Mouse (Mus musculus) myocyte (in vitro differentiated cells): ENCODE results near the gene Tm7sf2. TPM values are rescaled to one million over a fixed set of nuclear protein-coding genes. Genes with fewer than 3 reads are reported as not detected.

Source experiments
- H3K27me3 ChIP-seq: one replicate; pipeline ENCODE4 v1.6.1; 2011; ENCODE audit not compliant: control insufficient read depth, insufficient read depth, insufficient read length
- H3K36me3 ChIP-seq: one replicate; pipeline ENCODE4 v1.6.1; 2011; ENCODE audit not compliant: control insufficient read depth, insufficient read depth
- H3K4me2 ChIP-seq: one replicate; pipeline ENCODE4 v1.6.1; 2011; ENCODE audit warnings: low read depth, control low read depth
- H3K4me3 ChIP-seq: one replicate; pipeline ENCODE4 v1.5.1; 2011; ENCODE audit warnings: mild to moderate bottlenecking, control low read depth, moderate library complexity
- H3K79me2 ChIP-seq: one replicate; pipeline ENCODE4 v1.6.1; 2011; ENCODE audit not compliant: control insufficient read depth, insufficient read depth
- H3ac ChIP-seq: one replicate; pipeline ENCODE4 v1.6.1; 2011; ENCODE audit not compliant: control insufficient read depth, insufficient read length
- CEBPB ChIP-seq: IDR thresholded peaks from 2 replicates; pipeline ENCODE4 v1.6.1; 2011; ENCODE audit warnings: mild to moderate bottlenecking, moderate library complexity; ENCODE audit not compliant: poor library complexity, insufficient read depth, severe bottlenecking
- E2F4 ChIP-seq: IDR thresholded peaks from one replicate; pipeline ENCODE4 v1.6.1; 2011; ENCODE audit warnings: mild to moderate bottlenecking, control low read depth, moderate library complexity; ENCODE audit not compliant: insufficient read depth
- MAX ChIP-seq: IDR thresholded peaks from one replicate; pipeline ENCODE4 v1.6.1; 2011; ENCODE audit warnings: low read depth, mild to moderate bottlenecking, control low read depth
- MYOD1 ChIP-seq, 3 experiments: IDR thresholded peaks; one replicate each; pipeline ENCODE4 v1.6.1; 2011; ENCODE audit warnings: control low read depth in 2 of 3, low read depth in 2 of 3, mild to moderate bottlenecking in 2 of 3, moderate library complexity in 1 of 3; ENCODE audit not compliant: insufficient read length in 2 of 3, control insufficient read depth in 1 of 3
- MYOG ChIP-seq, 3 experiments: IDR thresholded peaks; one replicate each; pipeline ENCODE4 v1.6.1; 2011; ENCODE audit warnings: control low read depth in 2 of 3, low read depth in 2 of 3, mild to moderate bottlenecking in 2 of 3; ENCODE audit not compliant: insufficient read length in 2 of 3, control insufficient read depth in 1 of 3, insufficient read depth in 1 of 3
- POLR2A ChIP-seq: IDR thresholded peaks from one replicate; pipeline ENCODE4 v1.6.1; 2011; ENCODE audit warnings: low read depth, mild to moderate bottlenecking, control low read depth, moderate library complexity; ENCODE audit not compliant: insufficient read length
- POLR2AphosphoS2 ChIP-seq: IDR thresholded peaks from one replicate; pipeline ENCODE4 v1.6.1; 2011; ENCODE audit warnings: low read depth, control low read depth; ENCODE audit not compliant: insufficient read length
- REST ChIP-seq: IDR thresholded peaks from one replicate; pipeline ENCODE4 v1.6.1; 2011; ENCODE audit warnings: mild to moderate bottlenecking, control low read depth, moderate library complexity; ENCODE audit not compliant: insufficient read depth, insufficient read length
- SRF ChIP-seq: IDR thresholded peaks from one replicate; pipeline ENCODE4 v1.6.1; 2011; ENCODE audit warnings: low read depth; ENCODE audit not compliant: control insufficient read depth, insufficient read length
- TCF12 ChIP-seq: IDR thresholded peaks from one replicate; pipeline ENCODE4 v1.6.1; 2011; ENCODE audit warnings: mild to moderate bottlenecking, control low read depth; ENCODE audit not compliant: poor library complexity, insufficient read depth, severe bottlenecking
- TCF3 ChIP-seq: IDR thresholded peaks from one replicate; pipeline ENCODE4 v1.6.1; 2011; ENCODE audit warnings: low read depth, control low read depth; ENCODE audit not compliant: insufficient read length
- USF1 ChIP-seq: IDR thresholded peaks from one replicate; pipeline ENCODE4 v1.6.1; 2011; ENCODE audit warnings: low read depth, mild to moderate bottlenecking, control low read depth, moderate library complexity
- polyA plus RNA-seq: library from polyadenylated mRNA; unstranded; fragments of >200 nt; fragmentation: generic; extraction: Trizol; gene quantifications from one replicate; pipeline ENCODE4 v1.2.1, GENCODE M21; 2012; ENCODE audit warnings: missing spikeins

Tm7sf2 gene
- 37.1 TPM for polyA plus RNA-seq

DNA sequence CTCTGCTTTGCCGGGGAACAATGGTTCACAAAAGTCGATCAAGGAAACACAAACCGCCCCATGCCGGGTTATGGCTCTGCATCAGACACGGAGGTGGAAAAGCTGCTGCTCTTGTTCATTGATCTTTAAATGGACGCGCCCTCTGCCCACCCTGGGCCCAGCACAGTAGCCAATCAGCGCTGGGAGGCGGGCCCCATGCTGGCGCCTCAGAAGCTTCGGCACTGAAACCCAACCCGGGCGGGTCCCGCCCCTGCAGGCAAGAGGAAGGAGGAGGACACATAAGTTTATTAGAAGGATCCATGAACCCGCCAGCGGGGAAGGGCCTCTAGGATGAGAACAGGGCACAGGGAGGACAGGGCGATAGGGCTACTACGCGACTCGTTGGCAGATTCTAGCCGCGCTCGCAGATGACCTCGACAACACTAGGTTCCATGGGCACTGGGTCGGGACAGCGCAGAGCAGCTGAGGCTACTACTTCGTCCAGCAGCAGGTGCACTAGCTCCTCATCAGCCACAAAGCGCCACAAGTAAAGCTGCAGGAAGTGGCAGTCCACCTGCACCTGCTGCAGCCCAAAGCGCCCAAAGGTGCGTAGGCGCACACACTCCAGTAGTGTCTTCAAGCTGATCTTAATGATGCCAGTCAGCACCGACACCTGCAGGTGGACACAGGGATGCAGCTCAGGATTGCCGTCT is at the start of gene Tm7sf2:
TSS of gene Tm7sf2 (minus strand) at position 650 of the 692 bp plus-strand sequence.
- Histone ChIP-seq H3K79me2 (peaks cover 11% of the 10 kb centered on the region), H3K4me2 (peak within 1 kb of the TSS; percentile 99), H3K27me3 (no peaks in the 10 kb centered on the region), H3K4me3 (peak within 1 kb of the TSS; percentile 41), H3K36me3 (no peaks in the 10 kb centered on the region), H3ac (peak within 1 kb of the TSS; percentile 17)
- TF ChIP-seq POLR2AphosphoS2 (peak; percentile 16), TCF12 (no peak), REST (no peak), POLR2A (no peak), MYOG (IDR thresholded peaks at IDR 0.05; ENCODE audit: control insufficient read depth in 1 of 3, insufficient read depth in 1 of 3, insufficient read length in 2 of 3, low read depth in 2 of 3) (peak in 2 of 3 experiments; percentile 38 to 42), MYOD1 (IDR thresholded peaks at IDR 0.05; ENCODE audit: control insufficient read depth in 1 of 3, insufficient read length in 2 of 3, low read depth in 2 of 3) (peak in 1 of 3 experiments; percentile 43), E2F4 (peak; percentile 75)

DNA sequence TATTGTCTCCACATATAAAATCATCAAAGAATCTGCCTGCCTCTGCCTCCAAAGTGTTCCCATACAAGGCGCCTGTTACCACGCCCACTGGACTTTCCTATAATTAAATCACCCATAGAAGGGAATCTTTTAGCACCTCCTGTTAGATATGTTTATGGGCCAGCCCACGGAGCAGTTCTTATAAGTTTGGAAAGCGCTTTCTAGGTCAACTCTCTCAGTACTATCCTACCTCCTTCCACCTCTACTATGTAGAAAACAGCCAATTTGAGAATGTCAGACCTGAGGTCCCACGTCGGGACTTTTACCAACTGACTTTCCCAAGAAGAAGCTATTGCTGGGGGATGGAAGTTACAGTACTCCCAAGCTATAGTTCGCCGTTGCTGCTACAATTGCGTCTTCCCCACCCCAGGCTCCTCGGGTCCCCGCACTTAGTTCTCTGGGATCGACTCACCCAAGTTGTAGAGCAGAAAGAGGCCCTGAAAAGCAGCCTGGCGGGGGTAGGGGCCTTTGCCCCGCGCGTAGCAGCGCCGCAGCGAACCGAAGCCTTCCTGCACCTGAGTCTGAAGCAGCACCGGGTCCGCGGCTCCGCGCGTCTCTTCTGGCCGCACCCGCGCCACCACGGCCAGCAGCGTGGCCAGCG is 49.3 kb upstream of the Tm7sf2 start:
- Histone ChIP-seq H3K36me3 (peaks cover 8% of the 10 kb centered on the region), H3K27me3 (no peaks in the 10 kb centered on the region), H3K4me3 (peak overlapping the region; percentile 53), H3K79me2 (peaks cover 14% of the 10 kb centered on the region), H3K4me2 (peak overlapping the region; percentile 89), H3ac (peak overlapping the region; percentile 87)
- no peak for TF ChIP-seq MYOG (IDR thresholded peaks at IDR 0.05; ENCODE audit: control insufficient read depth in 1 of 3, insufficient read depth in 1 of 3, insufficient read length in 2 of 3, low read depth in 2 of 3)
- peak; percentile 16 for TF ChIP-seq REST

DNA sequence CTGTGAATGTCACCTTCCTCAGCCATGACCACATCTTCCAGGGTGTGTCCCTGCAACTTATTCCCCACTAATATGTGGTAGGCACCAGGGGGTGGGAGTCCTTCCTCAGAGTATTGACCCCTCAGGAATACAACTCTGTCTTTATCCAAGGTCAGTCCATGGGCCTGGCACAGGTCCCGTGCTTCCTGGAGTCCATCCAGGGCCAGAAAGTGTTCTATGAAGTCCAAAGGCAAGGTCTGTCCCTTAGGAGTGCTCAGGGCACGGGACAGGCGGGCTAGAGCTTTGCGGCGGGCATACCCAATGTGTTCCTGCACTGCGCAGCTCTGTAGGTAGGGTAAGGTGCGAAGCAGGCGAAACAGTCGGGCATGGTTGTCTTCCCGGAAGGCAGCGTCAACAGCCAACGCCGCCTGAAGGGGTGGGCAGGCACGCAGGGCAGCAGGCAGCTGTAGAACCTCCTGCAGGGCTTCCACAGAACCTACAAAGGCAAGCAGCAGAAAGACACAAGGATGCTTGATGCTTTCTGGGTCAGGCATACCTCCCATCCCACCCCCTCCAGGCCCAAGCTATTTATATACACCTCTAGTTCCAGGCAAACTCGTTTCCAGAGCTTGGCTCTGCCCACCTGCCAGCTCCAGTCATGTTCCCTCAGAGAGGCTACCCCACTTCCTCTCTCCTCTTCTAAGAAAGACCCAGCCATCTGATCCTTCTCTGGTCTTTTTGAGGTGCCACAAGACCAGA is 48.1 kb upstream of the Tm7sf2 start:
- H3ac ChIP-seq, result no peak overlapping the region
- H3K4me3 ChIP-seq, result peak overlapping the region; percentile 53
- TF ChIP-seq TCF3, result no peak
- TF ChIP-seq CEBPB, result no peak
- no peak for TF ChIP-seq MYOG (IDR thresholded peaks at IDR 0.05; ENCODE audit: control insufficient read depth in 1 of 3, insufficient read depth in 1 of 3, insufficient read length in 2 of 3, low read depth in 2 of 3)
- TF ChIP-seq USF1, result no peak
- TF ChIP-seq MYOD1 (IDR thresholded peaks at IDR 0.05; ENCODE audit: control insufficient read depth in 1 of 3, insufficient read length in 2 of 3, low read depth in 2 of 3), result no peak
- TF ChIP-seq POLR2AphosphoS2, result no peak
- TF ChIP-seq SRF, result no peak
- TF ChIP-seq REST, result no peak
- no peak for TF ChIP-seq MAX
- TF ChIP-seq E2F4, result no peak
- no peak for TF ChIP-seq POLR2A
- TF ChIP-seq TCF12, result no peak
- peaks cover 14% of the 10 kb centered on the region for H3K79me2 ChIP-seq
- H3K27me3 ChIP-seq, result no peaks in the 10 kb centered on the region
- H3K36me3 ChIP-seq, result peaks cover 6% of the 10 kb centered on the region
- H3K4me2 ChIP-seq, result peak overlapping the region; percentile 89

DNA sequence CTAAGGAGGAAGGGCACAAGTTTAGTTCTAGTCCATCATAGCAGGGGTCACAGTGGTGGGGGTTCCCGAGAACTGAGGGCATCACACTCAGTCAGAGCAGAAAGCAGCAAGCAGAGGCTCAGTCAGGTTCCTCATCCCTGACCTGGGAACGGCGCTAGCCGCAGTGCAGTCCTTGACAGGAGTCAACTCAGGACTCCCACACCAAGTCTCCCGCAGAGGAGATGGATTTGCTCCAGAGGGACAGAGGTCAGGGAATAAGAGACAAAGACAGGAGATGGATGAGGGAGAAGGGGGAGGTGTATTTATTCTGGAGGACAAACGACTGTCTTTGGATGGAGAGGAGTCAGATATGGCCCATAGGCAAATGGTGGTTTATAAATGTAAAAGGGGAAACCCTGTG is 44.9 kb upstream of the Tm7sf2 start:
- no peak overlapping the region for H3ac ChIP-seq
- H3K4me2 ChIP-seq, result no peak overlapping the region
- H3K27me3 ChIP-seq, result no peaks in the 10 kb centered on the region
- peaks cover 14% of the 10 kb centered on the region for H3K79me2 ChIP-seq
- no peak for TF ChIP-seq TCF3
- no peak for TF ChIP-seq E2F4
- TF ChIP-seq POLR2A, result no peak
- TF ChIP-seq REST, result no peak
- no peak for TF ChIP-seq USF1
- no peak for TF ChIP-seq CEBPB
- TF ChIP-seq SRF, result no peak
- no peak for TF ChIP-seq TCF12
- no peak for TF ChIP-seq MAX
- no peak for TF ChIP-seq MYOG (IDR thresholded peaks at IDR 0.05; ENCODE audit: control insufficient read depth in 1 of 3, insufficient read depth in 1 of 3, insufficient read length in 2 of 3, low read depth in 2 of 3)
- TF ChIP-seq POLR2AphosphoS2, result no peak
- TF ChIP-seq MYOD1 (IDR thresholded peaks at IDR 0.05; ENCODE audit: control insufficient read depth in 1 of 3, insufficient read length in 2 of 3, low read depth in 2 of 3), result no peak
- H3K36me3 ChIP-seq, result peaks cover 6% of the 10 kb centered on the region
- H3K4me3 ChIP-seq, result no peak overlapping the region
